Mouse (Mus musculus): ENCODE measurements at regions not wholly inside any gene's neighbourhood (a gene's known extent, or its start where the extent isn't known, plus 50 kb on each side); places are given as distances from the start of the nearest gene placed in this dataset.

DNA sequence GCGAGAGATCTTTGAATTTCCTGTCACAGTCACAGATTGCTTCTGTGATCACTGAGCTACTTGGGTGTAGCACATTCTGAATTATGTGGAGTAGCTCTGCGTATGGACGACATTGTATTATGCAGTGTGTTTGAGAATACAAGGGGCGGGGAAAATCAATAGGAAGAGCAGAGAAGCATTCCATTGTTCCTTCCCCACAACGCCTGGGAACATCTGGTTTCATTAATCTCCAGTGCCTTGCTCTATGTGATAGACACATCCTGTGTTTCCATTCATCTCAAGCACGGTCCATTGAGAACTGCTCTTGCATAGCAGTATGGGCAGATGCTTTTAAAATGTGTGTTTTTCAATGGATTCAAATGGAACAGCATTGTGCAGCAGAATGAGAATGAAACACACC lies 326.9 kb upstream of the Rgmb start:
- Histone ChIP-seq H3K4me3 (replicated peaks) (no peak overlapping the region), H3K4me2 (no peak overlapping the region), H3K9me3 (replicated peaks) (no peaks in the 10 kb centered on the region), H3K27ac (no peak overlapping the region), H3K4me1 (no peaks in the 10 kb centered on the region), H3K9ac (no peak overlapping the region), H3K36me3 (no peaks in the 10 kb centered on the region), H3K27me3 (no peaks in the 10 kb centered on the region)
- WGBS = 45% methylated on average over 6 of the region's 6 CpGs
- peak; percentile 77 for ATAC-seq (replicated peaks; ENCODE audit: low FRiP score)

DNA sequence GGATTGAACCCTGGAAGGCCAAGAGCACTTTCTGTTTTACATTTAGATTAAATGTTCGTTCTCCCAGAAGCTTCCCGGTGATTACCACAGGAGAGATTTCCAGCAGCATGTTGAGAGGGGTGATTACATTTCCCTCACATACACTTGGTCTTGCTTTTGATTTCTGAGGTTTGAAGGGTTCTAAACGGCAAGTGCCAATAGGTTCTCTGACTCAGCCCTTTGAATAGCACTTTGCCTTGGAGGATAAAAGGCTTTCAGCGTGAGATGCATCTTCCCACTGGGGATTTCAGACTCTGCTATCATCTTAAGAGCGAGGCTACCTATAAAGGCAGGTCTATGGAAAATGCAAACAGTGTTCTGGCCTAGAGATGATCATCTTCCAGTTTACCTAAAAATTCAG lies 326.3 kb upstream of the Rgmb start:
- Histone ChIP-seq H3K4me2 (no peak overlapping the region), H3K4me1 (no peaks in the 10 kb centered on the region), H3K4me3 (replicated peaks) (no peak overlapping the region), H3K9ac (no peak overlapping the region), H3K27ac (no peak overlapping the region), H3K36me3 (no peaks in the 10 kb centered on the region), H3K9me3 (replicated peaks) (no peaks in the 10 kb centered on the region), H3K27me3 (no peaks in the 10 kb centered on the region)
- 66% methylated on average over 5 of the region's 5 CpGs for WGBS
- ATAC-seq (replicated peaks; ENCODE audit: low FRiP score) = no peak

GRCm38 (mm10) chr17:16156596-16156995 lies 325.8 kb upstream of the Rgmb start:
- H3K4me3 ChIP-seq (replicated peaks) = no peak overlapping the region
- H3K36me3 ChIP-seq = no peaks in the 10 kb centered on the region
- H3K4me2 ChIP-seq = no peak overlapping the region
- no peaks in the 10 kb centered on the region for H3K9me3 ChIP-seq (replicated peaks)
- H3K27ac ChIP-seq = no peak overlapping the region
- no peaks in the 10 kb centered on the region for H3K4me1 ChIP-seq
- no peak overlapping the region for H3K9ac ChIP-seq
- H3K27me3 ChIP-seq = no peaks in the 10 kb centered on the region
- WGBS = 88% methylated on average over 3 of the region's 3 CpGs
- no peak for ATAC-seq (replicated peaks; ENCODE audit: low FRiP score)

GRCm38 (mm10) chr17:16155587-16155986 lies 324.7 kb upstream of the Rgmb start:
- Histone ChIP-seq H3K4me1 (no peaks in the 10 kb centered on the region), H3K4me2 (no peak overlapping the region), H3K36me3 (no peaks in the 10 kb centered on the region), H3K9me3 (replicated peaks) (no peaks in the 10 kb centered on the region), H3K27me3 (no peaks in the 10 kb centered on the region), H3K9ac (no peak overlapping the region), H3K27ac (no peak overlapping the region), H3K4me3 (replicated peaks) (no peak overlapping the region)
- WGBS = 65% methylated on average over 3 of the region's 3 CpGs
- no peak for ATAC-seq (replicated peaks; ENCODE audit: low FRiP score)
